Mouse (Mus musculus) hindbrain, embryonic 15.5 days (tissue): ENCODE data around the gene Rbfox1. TPM values are rescaled to one million over a fixed set of nuclear protein-coding genes. Genes with fewer than 3 reads are reported as not detected.
A peak's percentile ranks its signal among the peaks of the same experiment; 100 is the strongest.

ENCODE experiments used
- ATAC-seq: fragments of 200-750 bp; cut with Nextera tagmentation; 2 replicates; pipeline ENCODE4 v1.8.0; 2017; ENCODE audit warnings: low read depth, moderate number of reproducible peaks, moderate TSS enrichment; ENCODE audit not compliant: low FRiP score
- H3K27ac ChIP-seq: fragments of 300-500 bp; sonication (generic); replicated peaks from 2 replicates; pipeline ENCODE4 v1.5.1; 2015; ENCODE audit warnings: mild to moderate bottlenecking, inconsistent platforms
- H3K27me3 ChIP-seq: fragments of 300-500 bp; sonication (generic); 2 replicates; pipeline ENCODE4 v1.6.1; 2015; ENCODE audit warnings: control low read depth, inconsistent platforms
- H3K36me3 ChIP-seq: fragments of 300-500 bp; sonication (generic); 2 replicates; pipeline ENCODE4 v1.6.1; 2015; ENCODE audit warnings: control low read depth, inconsistent platforms
- H3K4me1 ChIP-seq: fragments of 300-500 bp; sonication (generic); replicated peaks from 2 replicates; pipeline ENCODE4 v1.6.1; 2015; ENCODE audit warnings: control low read depth, inconsistent platforms
- H3K4me2 ChIP-seq: fragments of 300-500 bp; sonication (generic); 2 replicates; pipeline ENCODE4 v1.6.1; 2015; ENCODE audit warnings: moderate library complexity, mild to moderate bottlenecking, inconsistent platforms
- H3K4me3 ChIP-seq: fragments of 300-500 bp; sonication (generic); 2 replicates; pipeline ENCODE4 v1.5.1; 2015; ENCODE audit warnings: mild to moderate bottlenecking, inconsistent platforms
- H3K9ac ChIP-seq: fragments of 300-500 bp; sonication (generic); 2 replicates; pipeline ENCODE4 v1.6.1; 2015; ENCODE audit warnings: inconsistent platforms
- H3K9me3 ChIP-seq: fragments of 300-500 bp; sonication (generic); 2 replicates; pipeline ENCODE4 v1.6.1; 2016; ENCODE audit warnings: control low read depth, inconsistent platforms
- WGBS: fragments of 180-500 bp; shearing (Covaris S2); methylation state at CpG from one replicate; pipeline ENCODE4 v1.1.7; 2015; 5-methylcytosine and 5-hydroxymethylcytosine counted together
- polyA plus RNA-seq: library from polyadenylated mRNA; unstranded; fragments of >200 nt; fragmentation: Nextera tagmentation; extraction: Ambion mirVana; gene quantifications from 2 replicates; pipeline ENCODE4 v1.2.1, GENCODE M21; 2015

The Rbfox1 gene
- polyA plus RNA-seq, 1 experiment from 2014 or later, result 254 TPM

GRCm38 (mm10) chr16:6769495-6770237 lies 884.5 kb downstream of the Rbfox1 start:
- no peak overlapping the region for H3K4me3 ChIP-seq
- peaks cover 4% of the 10 kb centered on the region; the same call in 1 of the 2 replicates for H3K4me1 ChIP-seq
- no peak overlapping the region for H3K9ac ChIP-seq
- ATAC-seq, result no peak
- H3K9me3 ChIP-seq, result no peaks in the 10 kb centered on the region
- 64% methylated on average over 14 of the region's 14 CpGs for WGBS
- H3K4me2 ChIP-seq, result no peak overlapping the region
- H3K27me3 ChIP-seq, result no peaks in the 10 kb centered on the region
- no peaks in the 10 kb centered on the region for H3K36me3 ChIP-seq
- H3K27ac ChIP-seq, result peak overlapping the region; percentile 27; the same call in 1 of the 2 replicates

- no peak overlapping the region for H3K4me2 ChIP-seq
- 81% methylated on average over 6 of the region's 6 CpGs for WGBS
- no peak overlapping the region for H3K4me3 ChIP-seq
- H3K9me3 ChIP-seq, result no peaks in the 10 kb centered on the region
- no peaks in the 10 kb centered on the region for H3K27me3 ChIP-seq
- H3K4me1 ChIP-seq, result peaks cover 3% of the 10 kb centered on the region; the same call in 1 of the 2 replicates
- H3K27ac ChIP-seq, result no peak overlapping the region
- H3K9ac ChIP-seq, result no peak overlapping the region
- no peaks in the 10 kb centered on the region for H3K36me3 ChIP-seq
- ATAC-seq, result no peak; the same call in 1 of the 2 replicates
These were observed 892.5 kb downstream of the Rbfox1 start for GRCm38 (mm10) chr16:6777506-6778185.

DNA sequence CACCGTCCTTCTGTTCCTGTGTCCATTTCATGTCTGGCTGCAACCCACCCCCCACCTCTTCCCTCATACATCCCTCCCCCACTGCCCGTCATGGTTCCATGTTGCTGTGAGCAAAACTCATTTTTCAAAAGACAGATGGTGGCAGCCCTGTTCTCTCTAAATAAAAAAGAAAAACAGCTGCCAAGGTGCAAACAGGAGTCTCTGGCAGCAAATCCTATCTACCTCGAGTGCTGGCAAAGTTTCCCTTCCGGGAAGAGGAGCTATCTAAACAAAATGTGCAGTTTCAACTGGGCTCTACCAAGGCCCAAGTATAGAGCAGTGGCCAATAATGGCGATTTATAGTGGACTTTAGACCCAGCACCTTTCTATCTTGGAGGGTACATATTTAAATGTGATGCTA lies 899.0 kb downstream of the Rbfox1 start:
- ATAC-seq, result no peak
- Histone ChIP-seq H3K36me3 (no peaks in the 10 kb centered on the region), H3K9me3 (no peaks in the 10 kb centered on the region), H3K4me2 (no peak overlapping the region), H3K4me3 (no peak overlapping the region), H3K27ac (0 out of 2 replicates have a peak overlapping the region, but pooled peaks have one; percentile 10), H3K27me3 (no peaks in the 10 kb centered on the region), H3K9ac (no peak overlapping the region), H3K4me1 (peaks cover 11% of the 10 kb centered on the region)
- WGBS, result 63% methylated on average over 5 of the region's 5 CpGs

DNA sequence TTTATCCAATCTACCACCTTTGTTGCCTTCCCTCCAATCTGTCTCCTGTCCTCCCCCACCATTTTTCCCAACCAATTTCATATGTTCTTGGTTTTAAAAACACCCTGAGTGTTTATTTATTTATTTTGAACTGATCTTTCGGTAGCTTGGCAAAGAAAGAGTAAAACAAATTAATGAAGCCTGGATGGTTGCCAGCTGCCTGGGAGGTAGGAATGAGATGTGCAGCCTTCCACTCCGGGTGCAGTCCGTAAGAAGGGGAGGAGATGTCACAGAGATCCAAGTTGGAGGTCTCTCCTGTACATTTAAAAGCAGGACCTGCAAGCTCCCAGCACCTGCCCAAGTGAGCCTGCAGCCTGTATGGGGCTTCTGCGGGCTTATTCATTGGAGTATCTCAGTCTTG lies 899.9 kb downstream of the Rbfox1 start:
- H3K4me3 ChIP-seq, result no peak overlapping the region
- ATAC-seq, result no peak
- H3K4me1 ChIP-seq, result peaks cover 11% of the 10 kb centered on the region
- no peak overlapping the region for H3K9ac ChIP-seq
- no peak overlapping the region for H3K4me2 ChIP-seq
- 0 out of 2 replicates have a peak overlapping the region, but pooled peaks have one; percentile 36 for H3K27ac ChIP-seq
- no peaks in the 10 kb centered on the region for H3K9me3 ChIP-seq
- no peaks in the 10 kb centered on the region for H3K27me3 ChIP-seq
- no peaks in the 10 kb centered on the region for H3K36me3 ChIP-seq
- WGBS, result 35% methylated on average over 4 of the region's 4 CpGs

- Histone ChIP-seq H3K4me3 (no peak overlapping the region), H3K9me3 (no peaks in the 10 kb centered on the region), H3K36me3 (no peaks in the 10 kb centered on the region), H3K27ac (no peak overlapping the region), H3K4me2 (no peak overlapping the region), H3K4me1 (peaks cover 13% of the 10 kb centered on the region; the same call in 1 of the 2 replicates), H3K9ac (no peak overlapping the region), H3K27me3 (no peaks in the 10 kb centered on the region)
- no peak for ATAC-seq
- 57% methylated on average over 3 of the region's 3 CpGs for WGBS
These were observed 906.1 kb downstream of the Rbfox1 start for GRCm38 (mm10) chr16:6791218-6791617.

DNA sequence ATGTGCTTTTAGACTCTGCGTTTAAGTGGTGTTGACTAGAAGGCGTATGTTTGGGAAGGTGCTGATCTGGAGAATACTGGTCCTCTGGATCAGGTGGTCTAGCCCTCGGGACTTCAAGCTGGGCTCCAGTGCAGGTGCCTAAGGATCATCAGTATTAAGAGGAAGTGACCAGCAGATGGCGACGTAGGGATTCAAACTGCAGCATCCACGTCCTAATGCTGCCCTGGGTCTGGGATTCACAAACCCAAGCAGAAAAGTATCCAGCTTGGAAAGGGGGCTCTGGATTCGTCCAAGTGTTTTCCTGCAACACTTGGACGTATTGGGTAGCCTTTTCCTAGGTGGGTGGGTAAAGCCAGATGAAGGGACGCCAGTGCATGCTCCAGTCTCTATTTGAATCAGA lies 906.5 kb downstream of the Rbfox1 start:
- Histone ChIP-seq H3K4me1 (peaks cover 13% of the 10 kb centered on the region; the same call in 1 of the 2 replicates), H3K36me3 (no peaks in the 10 kb centered on the region), H3K4me3 (no peak overlapping the region), H3K27me3 (no peaks in the 10 kb centered on the region), H3K9me3 (no peaks in the 10 kb centered on the region), H3K4me2 (no peak overlapping the region), H3K27ac (no peak overlapping the region), H3K9ac (no peak overlapping the region)
- ATAC-seq, result peak; percentile 61; the same call in 1 of the 2 replicates
- 14% methylated on average over 9 of the region's 9 CpGs for WGBS

DNA sequence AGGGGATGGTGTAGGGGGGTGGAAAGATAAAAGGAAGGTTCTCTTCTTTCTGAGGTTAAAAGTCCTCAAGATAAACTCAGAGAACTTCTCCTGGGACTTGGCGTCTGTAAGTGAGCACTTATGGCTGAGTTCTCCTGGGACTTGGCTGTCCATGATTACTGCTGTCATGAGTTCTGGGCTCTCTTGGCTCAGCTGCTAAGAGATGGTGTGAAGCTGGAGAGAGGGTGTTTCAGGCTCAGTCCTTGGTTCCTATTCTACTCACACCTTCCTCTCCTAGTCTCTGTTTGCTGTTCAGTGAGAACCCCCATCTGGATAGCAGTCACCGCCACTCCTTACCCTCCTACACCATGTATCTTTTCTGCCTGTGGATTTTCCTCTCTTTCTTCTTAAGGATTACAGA lies 921.1 kb downstream of the Rbfox1 start:
- Histone ChIP-seq H3K9me3 (no peaks in the 10 kb centered on the region), H3K9ac (no peak overlapping the region), H3K4me3 (no peak overlapping the region), H3K36me3 (no peaks in the 10 kb centered on the region), H3K27ac (no peak overlapping the region), H3K4me1 (no peaks in the 10 kb centered on the region), H3K27me3 (no peaks in the 10 kb centered on the region), H3K4me2 (no peak overlapping the region)
- 94% methylated on average over 2 of the region's 2 CpGs for WGBS
- no peak for ATAC-seq

- H3K27ac ChIP-seq, result no peak overlapping the region
- H3K4me1 ChIP-seq, result no peaks in the 10 kb centered on the region
- no peak for ATAC-seq
- H3K4me3 ChIP-seq, result no peak overlapping the region
- no peaks in the 10 kb centered on the region for H3K27me3 ChIP-seq
- H3K4me2 ChIP-seq, result no peak overlapping the region
- no peak overlapping the region for H3K9ac ChIP-seq
- H3K9me3 ChIP-seq, result no peaks in the 10 kb centered on the region
- H3K36me3 ChIP-seq, result no peaks in the 10 kb centered on the region
- WGBS, result 66% methylated on average over 2 of the region's 2 CpGs
These were observed 922.7 kb downstream of the Rbfox1 start for GRCm38 (mm10) chr16:6807835-6808234.

GRCm38 (mm10) chr16:6813871-6814270 lies 928.7 kb downstream of the Rbfox1 start:
- ATAC-seq, result no peak
- no peak overlapping the region for H3K9ac ChIP-seq
- H3K36me3 ChIP-seq, result no peaks in the 10 kb centered on the region
- no peaks in the 10 kb centered on the region for H3K27me3 ChIP-seq
- H3K9me3 ChIP-seq, result no peaks in the 10 kb centered on the region
- H3K4me3 ChIP-seq, result no peak overlapping the region
- H3K27ac ChIP-seq, result no peak overlapping the region
- WGBS, result 69% methylated on average over 3 of the region's 3 CpGs
- peaks cover 18% of the 10 kb centered on the region for H3K4me1 ChIP-seq
- H3K4me2 ChIP-seq, result no peak overlapping the region

DNA sequence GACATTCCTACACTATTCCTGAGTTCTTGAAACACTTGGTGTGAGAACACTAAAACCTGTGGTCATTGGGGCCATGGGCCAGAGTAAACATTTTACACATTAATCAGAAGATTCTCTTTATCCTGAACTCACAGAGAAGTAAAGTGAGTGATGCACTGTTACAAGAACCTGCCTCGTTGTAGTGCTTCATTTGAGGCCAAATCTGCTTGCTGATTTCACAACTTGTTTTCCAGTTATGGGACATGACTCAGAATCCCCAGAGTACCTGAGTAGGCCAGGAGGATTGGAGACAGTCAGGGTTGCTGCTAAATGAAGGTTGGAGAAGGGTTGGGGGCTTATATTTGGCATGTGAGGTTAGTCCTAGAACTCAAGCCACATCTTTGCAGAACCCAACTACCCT lies 936.6 kb downstream of the Rbfox1 start:
- no peak overlapping the region for H3K9ac ChIP-seq

DNA sequence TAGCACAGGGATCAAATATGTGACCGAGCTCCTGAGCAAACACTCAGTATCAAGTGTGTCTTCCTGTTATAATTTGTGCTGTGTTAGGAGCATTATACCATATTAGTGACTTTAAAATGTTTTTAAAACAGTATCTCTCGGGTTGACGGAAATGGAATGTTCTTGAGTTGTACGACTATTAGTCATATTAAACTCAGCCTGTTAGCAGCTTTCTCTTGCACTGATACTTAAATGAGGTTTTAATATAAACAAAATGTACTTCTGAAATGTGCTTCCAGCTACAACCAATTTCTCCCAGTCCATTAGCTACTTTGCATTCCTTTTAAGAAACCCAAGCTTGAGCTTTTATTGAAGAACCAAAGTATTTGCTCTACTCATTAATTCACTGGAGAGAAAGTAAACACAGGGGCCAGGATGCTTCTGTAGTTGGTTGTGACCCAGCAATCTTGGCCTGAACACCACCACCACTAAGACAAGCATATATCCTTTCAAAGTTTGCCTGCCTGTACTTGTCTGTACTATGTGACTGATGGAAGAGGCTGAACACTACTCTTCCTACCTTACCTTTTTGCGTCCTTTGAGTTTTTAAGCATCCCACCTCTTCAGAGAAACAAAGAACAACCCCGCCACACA lies 944.9 kb downstream of the Rbfox1 start:
- H3K27ac ChIP-seq, result no peak overlapping the region
- H3K4me3 ChIP-seq, result no peak overlapping the region
- H3K27me3 ChIP-seq, result no peaks in the 10 kb centered on the region
- WGBS, result 88% methylated on average over 6 of the region's 6 CpGs
- no peak for ATAC-seq
- H3K4me1 ChIP-seq, result no peaks in the 10 kb centered on the region
- no peaks in the 10 kb centered on the region for H3K9me3 ChIP-seq
- no peak overlapping the region for H3K4me2 ChIP-seq
- H3K9ac ChIP-seq, result no peak overlapping the region
- no peaks in the 10 kb centered on the region for H3K36me3 ChIP-seq

More for the DNA sequence above, 936.6 kb downstream of the Rbfox1 start:
- no peaks in the 10 kb centered on the region for H3K9me3 ChIP-seq
- WGBS, result 83% methylated on average over 1 of the region's 1 CpGs
- no peak overlapping the region for H3K27ac ChIP-seq
- no peak for ATAC-seq
- no peaks in the 10 kb centered on the region for H3K27me3 ChIP-seq
- no peak overlapping the region for H3K4me3 ChIP-seq
- no peak overlapping the region for H3K4me2 ChIP-seq
- H3K4me1 ChIP-seq, result no peaks in the 10 kb centered on the region
- H3K36me3 ChIP-seq, result no peaks in the 10 kb centered on the region

- Histone ChIP-seq H3K9ac (no peak overlapping the region), H3K27ac (no peak overlapping the region), H3K9me3 (no peaks in the 10 kb centered on the region), H3K4me2 (no peak overlapping the region), H3K4me1 (no peaks in the 10 kb centered on the region), H3K36me3 (no peaks in the 10 kb centered on the region), H3K27me3 (no peaks in the 10 kb centered on the region), H3K4me3 (no peak overlapping the region)
- ATAC-seq, result no peak
These were observed 948.3 kb downstream of the Rbfox1 start for GRCm38 (mm10) chr16:6833486-6833885.
